Mouse (Mus musculus) brain, embryonic 14.5 days (tissue): ENCODE measurements around the gene Fam57b.

Experiments used
- CTCF ChIP-seq: fragments of 200-500 bp; IDR thresholded peaks from 2 replicates; pipeline ENCODE4 v1.5.1; 2012; ENCODE audit warnings: inconsistent platforms, mild to moderate bottlenecking, moderate library complexity, borderline replicate concordance; ENCODE audit not compliant: insufficient read depth, insufficient read length; ENCODE audit errors: extremely low read depth
- POLR2A ChIP-seq: fragments of 200-500 bp; IDR thresholded peaks from 2 replicates; pipeline ENCODE4 v1.6.1; 2012; ENCODE audit warnings: mild to moderate bottlenecking, inconsistent platforms, borderline replicate concordance; ENCODE audit not compliant: poor library complexity, insufficient read depth, insufficient read length, severe bottlenecking; ENCODE audit errors: extremely low read depth

- TF ChIP-seq CTCF (no peak), POLR2A (no peak)
Observed at GRCm38 (mm10) chr7:126794271-126794605, 3.2 kb upstream of the Fam57b start.
